Comparison of ENCODE assay signal across 7 mouse cellular contexts in the genomic region with DNA sequence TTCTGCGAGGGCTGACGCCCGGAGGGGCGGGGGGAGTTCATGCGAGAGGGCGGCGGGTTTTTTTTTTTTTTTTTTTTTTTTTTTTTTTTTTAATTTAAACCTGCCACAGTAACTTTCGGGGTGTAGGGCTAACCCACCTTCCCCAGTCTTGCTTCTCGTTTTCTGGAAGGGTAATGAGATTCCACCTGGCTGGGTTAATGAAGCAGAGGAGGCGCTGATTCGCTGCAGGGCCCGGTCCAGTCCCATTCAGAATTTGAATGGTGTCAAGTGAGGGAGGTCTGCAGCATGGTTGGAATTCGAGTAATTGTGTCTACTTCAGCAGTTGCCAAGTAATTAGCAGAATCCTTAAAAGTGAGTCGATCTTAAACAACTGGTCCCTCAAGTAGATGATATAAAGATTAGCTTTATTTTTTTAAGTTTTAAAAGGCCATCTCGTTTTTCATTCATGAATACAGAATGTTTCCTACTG. TPM values are rescaled to one million over a fixed set of nuclear protein-coding genes. Genes with fewer than 3 reads are reported as not detected.
DNase-seq lines count a peak whose midpoint lies in the region; ATAC-seq and TF ChIP-seq lines count a peak whose summit lies in the region.

No protein-coding gene starts in this region.

- no peaks in the 10 kb centered on the region for H3K9me3 ChIP-seq in forebrain, embryonic 14.5 days (replicated peaks; ENCODE audit: control insufficient read depth, low read length)
- no peaks in the 10 kb centered on the region for H3K9me3 ChIP-seq in liver, embryonic 11.5 days (ENCODE audit: control insufficient read depth, low read length)
- H3K9me3 ChIP-seq in stomach, embryonic 15.5 days = no peaks in the 10 kb centered on the region

- H3K4me2 ChIP-seq in forebrain, embryonic 14.5 days (ENCODE audit: low read length) = peak overlapping the region; percentile 98
- H3K4me2 ChIP-seq in liver, embryonic 11.5 days = peak overlapping the region; percentile 99
- H3K4me2 ChIP-seq in stomach, embryonic 15.5 days = peak overlapping the region; percentile 100

- peak overlapping the region; percentile 83 for H3K4me3 ChIP-seq in spleen, adult 2 months (ENCODE audit: extremely low read depth, insufficient read depth, insufficient read length)
- peak overlapping the region; percentile 84 for H3K4me3 ChIP-seq in forebrain, embryonic 14.5 days (ENCODE audit: low read depth, low read length)
- H3K4me3 ChIP-seq in liver, embryonic 11.5 days (ENCODE audit: low read depth, low read length) = peak overlapping the region; percentile 70
- H3K4me3 ChIP-seq in stomach, embryonic 15.5 days (replicated peaks) = peak overlapping the region; percentile 75

- TF ChIP-seq CTCF in spleen, adult 2 months (IDR thresholded peaks at IDR 0.05; ENCODE audit: extremely low read depth, insufficient read depth, insufficient read length, insufficient replicate concordance) = no peak

- peaks cover 4% of the 10 kb centered on the region for H3K27me3 ChIP-seq in spleen, adult 2 months (ENCODE audit: control insufficient read depth, insufficient read depth, low read length)
- H3K27me3 ChIP-seq in forebrain, embryonic 14.5 days (replicated peaks; ENCODE audit: control insufficient read depth, insufficient read depth, low read length) = peaks cover 12% of the 10 kb centered on the region; the same call in 1 of the 2 replicates
- peaks cover 40% of the 10 kb centered on the region for H3K27me3 ChIP-seq in liver, embryonic 11.5 days (replicated peaks; ENCODE audit: control insufficient read depth, insufficient read depth, low read length)
- peaks cover 35% of the 10 kb centered on the region for H3K27me3 ChIP-seq in stomach, embryonic 15.5 days (replicated peaks)

- H3K27ac ChIP-seq in spleen, adult 2 months (ENCODE audit: insufficient read depth, low read length) = peak overlapping the region; percentile 75; the same call in 1 of the 2 replicates
- no peak overlapping the region for H3K27ac ChIP-seq in forebrain, embryonic 14.5 days (ENCODE audit: low read depth, low read length)
- no peak overlapping the region for H3K27ac ChIP-seq in liver, embryonic 11.5 days (ENCODE audit: low read depth, low read length)
- H3K27ac ChIP-seq in stomach, embryonic 15.5 days = no peak overlapping the region

- no peak for TF ChIP-seq POLR2A in spleen, adult 2 months (IDR thresholded peaks at IDR 0.05; ENCODE audit: low read depth, low read length)

- DNase-seq in spleen, adult 2 months (ENCODE audit: low read depth in 1 of 2, low spot score in 2 of 2) = no peak
- no peak for DNase-seq in spleen, postnatal 4 days (ENCODE audit: low spot score in 2 of 2)
- peak; percentile 55 for DNase-seq in forebrain, embryonic 14.5 days (ENCODE audit: low spot score)
- no peak for DNase-seq in liver, embryonic 11.5 days (ENCODE audit: low spot score)
- no peak for DNase-seq in left cerebral cortex, adult 18-20 months (ENCODE audit: low spot score in 2 of 2)
- no peak for DNase-seq in cerebellum, adult 9-11 months

- peaks cover 7% of the 10 kb centered on the region; the same call in 1 of the 2 replicates for H3K4me1 ChIP-seq in spleen, adult 2 months (ENCODE audit: control insufficient read depth, insufficient read depth, insufficient read length)
- H3K4me1 ChIP-seq in forebrain, embryonic 14.5 days (ENCODE audit: control insufficient read depth, insufficient read depth, low read length) = peaks cover 9% of the 10 kb centered on the region
- H3K4me1 ChIP-seq in liver, embryonic 11.5 days (replicated peaks; ENCODE audit: control insufficient read depth, insufficient read depth, low read length) = no peaks in the 10 kb centered on the region; the same call in 1 of the 2 replicates
- H3K4me1 ChIP-seq in stomach, embryonic 15.5 days = peaks cover 5% of the 10 kb centered on the region; the same call in 1 of the 2 replicates

- no peaks in the 10 kb centered on the region for H3K36me3 ChIP-seq in spleen, adult 2 months (ENCODE audit: control insufficient read depth, insufficient read depth, low read length)
- no peaks in the 10 kb centered on the region for H3K36me3 ChIP-seq in forebrain, embryonic 14.5 days (ENCODE audit: control insufficient read depth, insufficient read depth, low read length)
- no peaks in the 10 kb centered on the region for H3K36me3 ChIP-seq in liver, embryonic 11.5 days (ENCODE audit: control insufficient read depth, insufficient read depth, low read length)
- H3K36me3 ChIP-seq in stomach, embryonic 15.5 days = no peaks in the 10 kb centered on the region

- H3K9ac ChIP-seq in forebrain, embryonic 14.5 days (ENCODE audit: low read length) = peak overlapping the region; percentile 68
- peak overlapping the region; percentile 56 for H3K9ac ChIP-seq in liver, embryonic 11.5 days (ENCODE audit: low read depth, low read length)
- no peak overlapping the region for H3K9ac ChIP-seq in stomach, embryonic 15.5 days

- 6% methylated on average over 15 of the region's 15 CpGs for WGBS in spleen, adult 2 months
- WGBS in forebrain, embryonic 14.5 days = under 1% methylated on average over 15 of the region's 15 CpGs
- 10% methylated on average over 14 of the region's 15 CpGs for WGBS in liver, embryonic 11.5 days
- WGBS in stomach, embryonic 15.5 days = 7% methylated on average over 15 of the region's 15 CpGs

- ATAC-seq in forebrain, embryonic 14.5 days = peak; percentile 37
- no peak for ATAC-seq in liver, embryonic 11.5 days (replicated peaks; ENCODE audit: low FRiP score)
- no peak for ATAC-seq in stomach, embryonic 15.5 days (ENCODE audit: insufficient read depth, low FRiP score, low read depth)

RNA-seq across cellular contexts. Expression of a gene that starts 1.4 kb away (rescaled TPM):
- polyA plus RNA-seq in spleen, adult 2 months (2012; rRNA removed) = 4.1 and 5.8 TPM in 2 replicates
- polyA plus RNA-seq in forebrain, embryonic 14.5 days (2014; fragmentation: Nextera tagmentation; extraction: Ambion mirVana) = 13.6 and 14.9 TPM in 2 replicates
- polyA plus RNA-seq in liver, embryonic 11.5 days (2014; fragmentation: Nextera tagmentation; extraction: Ambion mirVana) = 16.6 and 18.2 TPM in 2 replicates
- 18.0 and 19.9 TPM in 2 replicates for polyA plus RNA-seq in stomach, embryonic 15.5 days (2015; fragmentation: Nextera tagmentation; extraction: Ambion mirVana)
- 10 to 100 TPM; 30.8 to 31.9 TPM for total RNA-seq in left cerebral cortex, adult 18-20 months (2021)
